Mouse (Mus musculus) adipose tissue, adult 10 weeks (tissue): ENCODE measurements around the gene Slc2a3. TPM values are rescaled to one million over a fixed set of nuclear protein-coding genes. Genes with fewer than 3 reads are reported as not detected.

ENCODE experiments used
- polyA plus RNA-seq: library from polyadenylated mRNA; stranded (reverse); fragments of 350-450 nt; fragmentation: Illumina TruSeq; extraction: RNeasy Lipid Tissue Mini Kit (QIAGEN cat#74804); gene quantifications from one replicate; pipeline ENCODE4 v1.2.3, GENCODE M21; 2014; ENCODE audit warnings: low read depth, low replicate concordance

Gene Slc2a3
- 35.2 TPM for polyA plus RNA-seq

DNA sequence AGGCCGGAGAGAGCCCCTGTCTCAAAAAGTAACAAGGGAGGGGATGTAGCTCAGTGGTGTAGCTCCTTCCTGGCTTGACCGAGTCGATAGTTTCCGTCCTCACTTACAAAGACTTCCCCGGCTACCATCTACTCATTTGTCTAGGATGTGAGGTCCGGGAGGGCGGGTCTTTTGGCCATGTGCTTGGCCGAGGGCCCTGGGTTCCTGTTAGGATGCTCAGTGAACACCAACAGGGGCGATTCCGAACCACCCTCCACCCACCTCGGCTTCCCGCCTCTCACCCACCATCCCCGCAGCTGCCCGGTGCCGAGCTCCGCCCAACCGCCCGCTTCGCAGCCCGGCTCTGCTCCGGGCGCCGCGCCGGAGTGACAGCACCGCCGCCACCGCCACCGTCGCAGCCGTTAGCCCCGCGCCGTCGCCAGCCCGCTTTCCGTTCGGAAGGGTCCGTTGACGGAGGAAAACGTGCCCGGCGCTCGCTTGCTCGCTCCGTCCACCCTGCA is at the start of gene Slc2a3:
Slc2a3 (minus strand) TSS at position 340 of the 500 bp plus-strand sequence.

DNA sequence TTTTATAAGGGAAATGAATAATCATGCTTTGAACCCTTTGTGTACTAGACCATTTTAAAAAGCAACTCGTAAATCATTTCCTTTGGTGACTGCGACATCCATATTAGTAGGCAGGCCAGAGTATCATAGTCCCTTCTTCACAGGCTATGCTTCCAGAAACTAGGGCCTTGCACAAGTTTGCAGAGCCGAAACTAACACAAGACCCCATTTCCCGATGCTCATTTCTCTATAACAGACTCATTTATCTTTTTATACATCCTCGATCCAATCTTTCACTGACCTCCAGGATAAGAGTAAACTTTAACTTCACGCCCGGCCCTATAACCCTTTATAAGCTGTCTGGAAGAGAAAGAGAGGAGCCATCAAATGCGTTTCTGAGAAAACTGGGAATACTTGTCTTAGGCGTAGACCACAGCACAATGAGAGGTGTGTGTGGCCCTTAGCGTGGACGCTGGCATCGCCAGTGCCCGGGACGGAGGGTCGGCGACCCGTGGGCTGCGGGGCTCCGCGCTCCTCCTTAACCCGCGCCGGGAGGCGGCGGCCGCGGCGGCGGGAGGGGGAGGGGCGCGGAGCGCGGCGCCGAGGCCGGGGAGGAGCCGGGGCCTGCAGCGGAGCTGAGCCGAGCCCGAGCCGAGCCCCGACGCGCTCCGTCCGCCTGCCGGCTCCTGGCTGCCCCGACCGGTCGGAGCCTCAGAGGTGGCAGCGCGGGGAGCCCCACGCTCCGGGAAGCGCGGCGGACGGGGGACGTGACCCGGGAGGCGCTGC is 18.0 kb upstream of the Slc2a3 start, which contains the start of gene Foxj2:
Foxj2 (plus strand) TSS at position 609 of the 765 bp plus-strand sequence.

DNA sequence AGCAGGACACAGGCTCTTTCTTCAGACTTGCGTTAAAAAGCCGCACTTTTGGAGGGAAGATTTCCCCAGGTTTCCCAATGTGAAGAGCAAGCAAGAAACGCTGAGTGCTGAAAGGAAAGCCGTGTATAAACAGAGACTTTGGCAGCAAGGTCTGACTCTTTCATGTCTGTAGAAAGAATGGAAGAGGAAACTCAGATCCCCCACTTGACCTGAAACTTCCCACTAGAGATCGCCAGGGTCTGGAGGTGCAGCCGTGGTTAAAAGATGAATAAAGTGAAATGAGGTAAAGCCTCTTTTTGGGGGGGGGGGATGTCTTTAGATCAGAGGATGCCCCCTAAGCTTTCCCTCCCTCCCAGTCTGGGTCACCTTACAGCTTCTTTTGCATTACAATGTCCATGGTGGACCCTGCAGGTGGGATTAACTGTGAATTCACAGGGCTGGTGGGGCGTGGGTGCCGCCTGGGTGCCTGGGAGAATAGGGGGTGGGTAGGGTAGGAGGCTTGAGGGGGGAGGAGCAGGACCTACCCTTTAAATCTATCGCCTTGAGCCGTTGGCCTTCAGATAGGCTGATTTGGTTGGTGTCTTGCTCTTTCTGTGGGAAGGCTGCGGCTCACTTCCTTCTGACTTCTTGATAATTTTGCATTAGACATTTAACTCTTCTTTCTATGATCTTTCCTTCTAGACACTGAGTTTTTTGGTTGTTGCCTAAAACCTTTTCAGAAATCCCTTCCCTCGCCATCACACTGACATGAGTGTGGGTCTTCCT is 94.2 kb downstream of the Slc2a3 start, which contains the start of gene Nanog:
Nanog (plus strand) TSS at position 454 of the 765 bp plus-strand sequence.

Other genes with a start within 250 kb of the Slc2a3 start
- not detected for gene Aicda, start 247.8 kb downstream of the Slc2a3 start, polyA plus RNA-seq
- gene Apobec1, start 199.2 kb downstream of the Slc2a3 start, polyA plus RNA-seq: 23.1 TPM
- 0.24 TPM for gene Gdf3, start 191.6 kb downstream of the Slc2a3 start, polyA plus RNA-seq
- gene Dppa3, start 175.2 kb downstream of the Slc2a3 start, polyA plus RNA-seq: not detected
- 0.45 TPM for gene Nanog, start 94.2 kb downstream of the Slc2a3 start, polyA plus RNA-seq
- 21.6 TPM for gene Foxj2, start 18.3 kb upstream of the Slc2a3 start, polyA plus RNA-seq
- 7.2 TPM for gene C3ar1, start 54.5 kb upstream of the Slc2a3 start, polyA plus RNA-seq
- 31.9 TPM for gene Necap1, start 72.8 kb upstream of the Slc2a3 start, polyA plus RNA-seq
- gene Clec4a1, start 120.2 kb upstream of the Slc2a3 start, polyA plus RNA-seq: 10.0 TPM
- gene Clec4a3, start 150.9 kb upstream of the Slc2a3 start, polyA plus RNA-seq: 10.1 TPM
- not detected for gene Clec4a4, start 188.7 kb upstream of the Slc2a3 start, polyA plus RNA-seq
- gene Clec4b1, start 248.3 kb upstream of the Slc2a3 start, polyA plus RNA-seq: 6.8 TPM